Mouse (Mus musculus): Measurements from ENCODE around the gene Orm3.

DNA sequence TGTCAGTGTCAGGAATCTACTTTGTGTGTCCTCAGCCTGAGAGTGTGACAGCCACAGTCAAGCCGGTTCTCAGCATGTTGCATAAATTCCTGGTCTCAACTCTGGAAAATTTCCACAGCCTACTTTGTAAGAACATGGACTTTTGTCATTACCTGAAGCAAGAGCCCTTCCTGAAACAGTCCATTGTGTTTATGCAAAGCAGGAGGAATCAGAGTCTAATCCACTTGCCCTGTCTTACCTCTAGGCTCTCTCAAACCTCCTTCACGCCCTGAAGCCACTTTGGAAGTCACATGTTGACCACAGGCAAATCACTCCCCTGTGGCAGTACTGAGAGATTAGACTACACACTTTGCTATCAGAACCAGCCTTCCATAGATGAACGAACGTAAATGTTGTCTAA, 13.5 kb upstream of the Orm3 start:
- TF ChIP-seq POLR2A (IDR thresholded peaks at IDR 0.05; ENCODE audit: control insufficient read depth, low read depth, low read length) (no peak), CTCF (IDR thresholded peaks at IDR 0.05; ENCODE audit: control insufficient read depth, insufficient read depth, insufficient replicate concordance, low read depth, low read length) (no peak)

Data from testis, adult 2 months (tissue).